Comparison of ENCODE assay signal across 20 mouse cellular contexts in genomic region chr4:131177889-131178288, GRCm38 (mm10).
DNase-seq lines count a peak whose midpoint lies in the region; ATAC-seq and TF ChIP-seq lines count a peak whose summit lies in the region.
"Had no signal": no experiment of that assay in that cellular context is flagged by ENCODE, and none has a peak within 500 bp of the region (broad histone marks: within the 10 kb centered on the region; RNA-seq: fewer than 3 reads in every experiment).

No protein-coding gene starts in this region.

- no peak overlapping the region for H3K4me3 ChIP-seq in forebrain, embryonic 10.5 days
- H3K4me3 ChIP-seq in forebrain, embryonic 12.5 days (replicated peaks): no peak overlapping the region
- H3K4me3 ChIP-seq in embryonic facial prominence, embryonic 14.5 days (ENCODE audit: low read depth, low read length): no peak overlapping the region
- H3K4me3 ChIP-seq in limb, embryonic 14.5 days (replicated peaks; ENCODE audit: low read length): no peak overlapping the region
- H3K4me3 ChIP-seq: embryonic facial prominence, embryonic 15.5 days; left cerebral cortex, adult 2 months; stomach, embryonic 15.5 days had no signal

- H3K27me3 ChIP-seq in forebrain, embryonic 10.5 days (ENCODE audit: poor library complexity, severe bottlenecking): no peaks in the 10 kb centered on the region
- H3K27me3 ChIP-seq in forebrain, embryonic 12.5 days: no peaks in the 10 kb centered on the region
- no peaks in the 10 kb centered on the region for H3K27me3 ChIP-seq in embryonic facial prominence, embryonic 14.5 days (replicated peaks; ENCODE audit: control insufficient read depth, insufficient read depth, low read length)
- no peaks in the 10 kb centered on the region for H3K27me3 ChIP-seq in limb, embryonic 14.5 days (ENCODE audit: control insufficient read depth, insufficient read depth, low read length)
- H3K27me3 ChIP-seq: embryonic facial prominence, embryonic 15.5 days had no signal

- ATAC-seq in forebrain, embryonic 12.5 days (ENCODE audit: low FRiP score): no peak
- ATAC-seq in embryonic facial prominence, embryonic 14.5 days (ENCODE audit: low read depth): peak; percentile 12; the same call in 1 of the 2 replicates
- ATAC-seq in limb, embryonic 14.5 days (ENCODE audit: low FRiP score, low read depth): peak; percentile 78
- ATAC-seq: CD4-positive, CD25-positive, alpha-beta regulatory T cell, adult 4 months; midbrain, embryonic 16.5 days; Patski had no signal

- no peaks in the 10 kb centered on the region for H3K36me3 ChIP-seq in forebrain, embryonic 10.5 days (replicated peaks)
- no peaks in the 10 kb centered on the region for H3K36me3 ChIP-seq in forebrain, embryonic 12.5 days (replicated peaks)
- H3K36me3 ChIP-seq in embryonic facial prominence, embryonic 14.5 days (ENCODE audit: control insufficient read depth, insufficient read depth, low read length): no peaks in the 10 kb centered on the region
- H3K36me3 ChIP-seq in limb, embryonic 14.5 days (ENCODE audit: control insufficient read depth, insufficient read depth, low read length): no peaks in the 10 kb centered on the region
- H3K36me3 ChIP-seq: embryonic facial prominence, embryonic 15.5 days; stomach, embryonic 15.5 days had no signal

- H3K4me2 ChIP-seq in forebrain, embryonic 12.5 days: no peak overlapping the region
- no peak overlapping the region for H3K4me2 ChIP-seq in embryonic facial prominence, embryonic 14.5 days (ENCODE audit: low read depth, low read length)
- H3K4me2 ChIP-seq in limb, embryonic 14.5 days (replicated peaks; ENCODE audit: low read depth, low read length, severe bottlenecking): no peak overlapping the region
- H3K4me2 ChIP-seq: embryonic facial prominence, embryonic 15.5 days; stomach, embryonic 15.5 days had no signal

- DNase-seq in forebrain, embryonic 10.5 days (ENCODE audit: extremely low spot score, low spot score): peak; percentile 24
- peak; percentile 59 for DNase-seq in embryo, embryonic 10.5 days (ENCODE audit: low spot score)
- DNase-seq in embryonic facial prominence, embryonic 14.5 days (ENCODE audit: low spot score): peak; percentile 56
- DNase-seq in limb, embryonic 14.5 days (ENCODE audit: low spot score): peak; percentile 69
- no peak for DNase-seq in thymus, postnatal 14 days
- no peak for DNase-seq in urinary bladder, postnatal 10 days (ENCODE audit: low spot score)
- DNase-seq: adrenal gland, postnatal 14 days; gastrocnemius, postnatal 25 days; kidney, adult 8-10 months; liver; lung, postnatal 14 days; retina, postnatal 1 day; thymus, adult 2 months had no signal

- WGBS in forebrain, embryonic 10.5 days: 54% methylated on average over 6 of the region's 6 CpGs
- 53% methylated on average over 6 of the region's 6 CpGs for WGBS in forebrain, embryonic 12.5 days
- WGBS in embryonic facial prominence, embryonic 14.5 days: 16% methylated on average over 6 of the region's 6 CpGs
- WGBS in limb, embryonic 14.5 days: 6% methylated on average over 6 of the region's 6 CpGs

- no peak for TF ChIP-seq POLR2A in limb, embryonic 14.5 days (IDR thresholded peaks at IDR 0.05; ENCODE audit: borderline replicate concordance, extremely low read depth, insufficient read depth, insufficient read length)

- peak overlapping the region; percentile 63; the same call in 1 of the 2 replicates for H3K27ac ChIP-seq in forebrain, embryonic 10.5 days
- no peak overlapping the region for H3K27ac ChIP-seq in forebrain, embryonic 12.5 days
- no peak overlapping the region for H3K27ac ChIP-seq in embryonic facial prominence, embryonic 14.5 days (replicated peaks; ENCODE audit: low read depth, low read length)
- H3K27ac ChIP-seq in limb, embryonic 14.5 days (replicated peaks; ENCODE audit: low read depth, low read length): 0 out of 2 replicates have a peak overlapping the region, but pooled peaks have one; percentile 3
- H3K27ac ChIP-seq: embryonic facial prominence, embryonic 15.5 days; left cerebral cortex, adult 2 months; stomach, embryonic 15.5 days had no signal

- H3K4me1 ChIP-seq in forebrain, embryonic 10.5 days: peaks cover 48% of the 10 kb centered on the region
- H3K4me1 ChIP-seq in forebrain, embryonic 12.5 days: peaks cover 13% of the 10 kb centered on the region
- H3K4me1 ChIP-seq in embryonic facial prominence, embryonic 14.5 days (ENCODE audit: control insufficient read depth, insufficient read depth, low read length): 0 out of 2 replicates have a peak, but pooled peaks cover 3% of the 10 kb centered on the region
- peaks cover 18% of the 10 kb centered on the region for H3K4me1 ChIP-seq in limb, embryonic 14.5 days (ENCODE audit: control insufficient read depth, insufficient read depth, low read length)

- peaks cover 21% of the 10 kb centered on the region for H3K9me3 ChIP-seq in forebrain, embryonic 10.5 days
- H3K9me3 ChIP-seq in forebrain, embryonic 12.5 days: peaks cover 10% of the 10 kb centered on the region; the same call in 1 of the 2 replicates
- no peaks in the 10 kb centered on the region for H3K9me3 ChIP-seq in embryonic facial prominence, embryonic 14.5 days (ENCODE audit: control insufficient read depth, low read length)
- no peaks in the 10 kb centered on the region for H3K9me3 ChIP-seq in limb, embryonic 14.5 days (ENCODE audit: control insufficient read depth, low read length)
- H3K9me3 ChIP-seq: embryonic facial prominence, embryonic 15.5 days; stomach, embryonic 15.5 days had no signal

- H3K9ac ChIP-seq in forebrain, embryonic 12.5 days: no peak overlapping the region
- no peak overlapping the region for H3K9ac ChIP-seq in embryonic facial prominence, embryonic 14.5 days (ENCODE audit: low read depth, low read length)
- H3K9ac ChIP-seq in limb, embryonic 14.5 days (ENCODE audit: low read depth, low read length, severe bottlenecking): no peak overlapping the region
- H3K9ac ChIP-seq: embryonic facial prominence, embryonic 15.5 days; stomach, embryonic 15.5 days had no signal

Comparison
In these comparisons a context has a peak if more than half of its experiments do, and no peak if none do; other contexts are left out.
1. H3K27ac ChIP-seq: peak in forebrain, embryonic 10.5 days (single experiment) and limb, embryonic 14.5 days (single experiment); none in forebrain, embryonic 12.5 days (single experiment) and embryonic facial prominence, embryonic 14.5 days (single experiment).
2. DNase-seq: peak in forebrain, embryonic 10.5 days (single experiment), embryo, embryonic 10.5 days (single experiment), embryonic facial prominence, embryonic 14.5 days (single experiment) and limb, embryonic 14.5 days (single experiment); none in thymus, postnatal 14 days (single experiment) and urinary bladder, postnatal 10 days (single experiment).